Mouse (Mus musculus) c-Kit-negative CD71-positive TER-119-positive erythroid progenitor cells, embryonic 14.5 days (primary cell): ENCODE data around the gene Unc5cl.

ENCODE experiments used
- DNase-seq: peaks from one replicate; pipeline ENCODE4 v3.0.0-alpha.2; 2013; ENCODE audit warnings: low read depth, low spot score

Unc5cl gene

GRCm38 (mm10) chr17:48454688-48455087, at the start of gene Unc5cl:
Gene Unc5cl (plus strand): TSS chr17:48454901.
- DNase-seq: no peak

GRCm38 (mm10) chr17:48407154-48407553, 47.5 kb upstream of the Unc5cl start:
- DNase-seq: peak; percentile 41

- no peak for DNase-seq
These were observed 46.7 kb upstream of the Unc5cl start for GRCm38 (mm10) chr17:48407910-48408525.

GRCm38 (mm10) chr17:48408526-48409291, 46.0 kb upstream of the Unc5cl start:
- peak; percentile 57 for DNase-seq

GRCm38 (mm10) chr17:48409380-48410298, 45.1 kb upstream of the Unc5cl start, which contains the start of the genes Nfya and Oard1:
Gene Nfya (minus strand): TSS chr17:48409906.
Gene Oard1 (plus strand): TSS chr17:48410014.
- peak; percentile 99 for DNase-seq

- no peak for DNase-seq
These were observed 44.4 kb upstream of the Unc5cl start for GRCm38 (mm10) chr17:48410299-48410785.

- DNase-seq: no peak
These were observed 43.5 kb upstream of the Unc5cl start for GRCm38 (mm10) chr17:48411241-48411640.

- no peak for DNase-seq
These were observed 38.7 kb upstream of the Unc5cl start for GRCm38 (mm10) chr17:48416011-48416410.

- DNase-seq: no peak
These were observed 38.1 kb upstream of the Unc5cl start for GRCm38 (mm10) chr17:48416425-48417195.

GRCm38 (mm10) chr17:48417521-48417920, 37.2 kb upstream of the Unc5cl start:
- no peak for DNase-seq

- DNase-seq: no peak
These were observed 36.5 kb upstream of the Unc5cl start for GRCm38 (mm10) chr17:48418174-48418573.

- no peak for DNase-seq
These were observed 35.9 kb upstream of the Unc5cl start for GRCm38 (mm10) chr17:48418781-48419180.

GRCm38 (mm10) chr17:48419571-48419970, 35.1 kb upstream of the Unc5cl start:
- DNase-seq: no peak

GRCm38 (mm10) chr17:48424237-48424636, 30.5 kb upstream of the Unc5cl start:
- DNase-seq: no peak

- DNase-seq: no peak
These were observed 28.7 kb upstream of the Unc5cl start for GRCm38 (mm10) chr17:48425823-48426612.

- DNase-seq: no peak
These were observed 27.5 kb upstream of the Unc5cl start for GRCm38 (mm10) chr17:48426991-48427750.

- no peak for DNase-seq
These were observed 26.7 kb upstream of the Unc5cl start for GRCm38 (mm10) chr17:48427852-48428530.

GRCm38 (mm10) chr17:48430394-48430793, 24.3 kb upstream of the Unc5cl start:
- no peak for DNase-seq

- DNase-seq: no peak
These were observed 23.6 kb upstream of the Unc5cl start for GRCm38 (mm10) chr17:48431054-48431453.
